Mouse (Mus musculus) cortical plate, adult 2 months (tissue): ENCODE measurements around the gene Kcnj14.

Experiments
- CTCF ChIP-seq: fragments of 200-500 bp; IDR thresholded peaks from 2 replicates; pipeline ENCODE4 v1.5.1; 2011; ENCODE audit warnings: mild to moderate bottlenecking, control low read depth, low read length; ENCODE audit not compliant: insufficient read depth; ENCODE audit errors: extremely low read depth
- POLR2A ChIP-seq: fragments of 200-500 bp; IDR thresholded peaks from 2 replicates; pipeline ENCODE4 v1.6.1; 2011; ENCODE audit warnings: mild to moderate bottlenecking, low read length, control low read depth; ENCODE audit not compliant: insufficient read depth; ENCODE audit errors: extremely low read depth

- peak; percentile 99 for TF ChIP-seq CTCF
- TF ChIP-seq POLR2A = no peak
Observed at GRCm38 (mm10) chr7:45801348-45801747, 23.2 kb downstream of the Kcnj14 start.
